Mouse (Mus musculus) forebrain, embryonic 14.5 days (tissue): ENCODE measurements around the gene Slfn5. TPM values are rescaled to one million over a fixed set of nuclear protein-coding genes. Genes with fewer than 3 reads are reported as not detected.
"Not testable (repeated sequence)": the region's sequence is repeated elsewhere in the genome, so short reads cannot be mapped to it uniquely, and the experiment has no call there.

Source experiments
- ATAC-seq: fragments of 200-750 bp; cut with Nextera tagmentation; 2 replicates; pipeline ENCODE4 v1.8.0; 2017; ENCODE audit warnings: mild to moderate bottlenecking, moderate library complexity
- DNase-seq: peaks from one replicate; pipeline ENCODE4 v3.0.0-alpha.2; 2015; ENCODE audit warnings: low spot score
- H3K27ac ChIP-seq: fragments of 300-500 bp; sonication (generic); 2 replicates; pipeline ENCODE4 v1.5.1; 2014; ENCODE audit warnings: low read depth, mild to moderate bottlenecking, control low read depth, low read length, moderate library complexity
- H3K27me3 ChIP-seq: fragments of 300-500 bp; sonication (generic); replicated peaks from 2 replicates; pipeline ENCODE4 v1.6.1; 2014; ENCODE audit warnings: low read length, control low read depth, mixed read lengths; ENCODE audit not compliant: control insufficient read depth, insufficient read depth
- H3K36me3 ChIP-seq: fragments of 300-500 bp; sonication (generic); 2 replicates; pipeline ENCODE4 v1.6.1; 2014; ENCODE audit warnings: low read length, control low read depth; ENCODE audit not compliant: control insufficient read depth, insufficient read depth
- H3K4me1 ChIP-seq: fragments of 300-500 bp; sonication (generic); 2 replicates; pipeline ENCODE4 v1.6.1; 2014; ENCODE audit warnings: antibody characterized with exemption, low read length, control low read depth; ENCODE audit not compliant: control insufficient read depth, insufficient read depth
- H3K4me2 ChIP-seq: fragments of 300-500 bp; sonication (generic); 2 replicates; pipeline ENCODE4 v1.6.1; 2014; ENCODE audit warnings: mild to moderate bottlenecking, control low read depth, low read length
- H3K4me3 ChIP-seq: fragments of 300-500 bp; sonication (generic); 2 replicates; pipeline ENCODE4 v1.5.1; 2014; ENCODE audit warnings: low read depth, low read length, control low read depth
- H3K9ac ChIP-seq: fragments of 300-500 bp; sonication (generic); 2 replicates; pipeline ENCODE4 v1.6.1; 2014; ENCODE audit warnings: mild to moderate bottlenecking, low read length, control low read depth, moderate library complexity
- H3K9me3 ChIP-seq: fragments of 300-500 bp; sonication (generic); replicated peaks from 2 replicates; pipeline ENCODE4 v1.6.1; 2016; ENCODE audit warnings: low read length, control low read depth, mixed read lengths; ENCODE audit not compliant: control insufficient read depth
- WGBS: fragments of 180-500 bp; shearing (Covaris S2); extraction: QIAGEN DNeasy Blood & Tissue Kit; methylation state at CpG from one replicate; pipeline ENCODE4 v1.1.7; 2014; 5-methylcytosine and 5-hydroxymethylcytosine counted together
- microRNA-seq: library from miRNA; unstranded; fragments of <30 nt; microRNA quantifications from one replicate; pipeline ENCODE4, GENCODE M21; 2016
- polyA plus RNA-seq: library from polyadenylated mRNA; unstranded; fragments of >200 nt; fragmentation: Nextera tagmentation; extraction: Ambion mirVana; gene quantifications from 2 replicates; pipeline ENCODE4 v1.2.1, GENCODE M21; 2014

The Slfn5 gene
- polyA plus RNA-seq, 1 experiment from 2014 or later: 0.41 TPM

DNA sequence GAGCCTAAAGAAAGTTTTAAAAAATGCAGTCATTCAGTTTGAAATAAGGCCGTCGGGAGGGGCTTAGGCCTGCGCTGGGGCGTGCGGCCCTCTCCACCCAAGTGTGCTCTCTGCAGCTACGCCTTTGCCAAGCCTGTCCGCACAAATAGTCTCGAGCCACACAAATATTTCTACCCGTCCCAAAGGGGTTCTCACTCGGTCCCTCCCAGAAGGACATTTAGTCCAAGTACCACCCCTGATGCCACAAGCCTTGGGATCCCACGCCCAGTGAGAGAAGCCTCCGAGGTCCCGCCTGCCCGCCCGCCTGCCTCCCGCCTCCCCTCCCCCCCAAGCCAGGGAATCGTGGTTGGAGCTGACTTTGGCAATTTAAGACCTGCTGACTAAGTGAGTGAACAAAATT, 32.0 kb downstream of the Slfn5 start:
- no peaks in the 10 kb centered on the region for H3K4me1 ChIP-seq
- WGBS: 78% methylated on average over 17 of the region's 17 CpGs
- no peak overlapping the region for H3K4me2 ChIP-seq
- no peak overlapping the region for H3K27ac ChIP-seq
- no peaks in the 10 kb centered on the region for H3K9me3 ChIP-seq
- no peak for ATAC-seq
- no peak overlapping the region for H3K9ac ChIP-seq
- no peak for DNase-seq
- peaks cover 5% of the 10 kb centered on the region; the same call in 1 of the 2 replicates for H3K36me3 ChIP-seq
- no peak overlapping the region for H3K4me3 ChIP-seq
- H3K27me3 ChIP-seq: no peaks in the 10 kb centered on the region

DNA sequence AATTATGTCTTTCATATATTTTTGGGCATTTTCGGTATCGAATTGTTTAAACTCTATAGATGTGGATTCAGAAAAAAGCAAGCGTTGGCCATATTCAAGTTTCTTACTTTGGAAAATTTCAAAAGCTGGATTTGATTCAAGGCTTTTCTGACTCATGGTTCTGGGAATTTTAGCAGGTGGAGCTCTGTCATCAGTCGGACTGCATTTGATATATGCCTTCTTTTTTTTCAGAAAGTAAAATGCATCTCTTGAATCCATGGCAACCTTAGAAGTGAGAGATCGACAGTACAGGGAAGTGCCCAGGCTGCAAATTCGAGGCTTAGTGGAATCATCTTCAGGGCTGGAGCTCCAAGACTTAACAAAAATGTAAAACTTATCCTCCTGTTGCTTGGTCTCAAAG, 36.5 kb downstream of the Slfn5 start:
- 91% methylated on average over 6 of the region's 6 CpGs for WGBS
- ATAC-seq (no peak), DNase-seq (no peak)
- no peak overlapping the region for H3K4me3 ChIP-seq
- peaks cover 3% of the 10 kb centered on the region; the same call in 1 of the 2 replicates for H3K4me1 ChIP-seq
- no peak overlapping the region for H3K27ac ChIP-seq
- H3K9me3 ChIP-seq: no peaks in the 10 kb centered on the region
- no peak overlapping the region for H3K4me2 ChIP-seq
- H3K27me3 ChIP-seq: no peaks in the 10 kb centered on the region
- no peak overlapping the region for H3K9ac ChIP-seq
- H3K36me3 ChIP-seq: peaks cover 5% of the 10 kb centered on the region; the same call in 1 of the 2 replicates

DNA sequence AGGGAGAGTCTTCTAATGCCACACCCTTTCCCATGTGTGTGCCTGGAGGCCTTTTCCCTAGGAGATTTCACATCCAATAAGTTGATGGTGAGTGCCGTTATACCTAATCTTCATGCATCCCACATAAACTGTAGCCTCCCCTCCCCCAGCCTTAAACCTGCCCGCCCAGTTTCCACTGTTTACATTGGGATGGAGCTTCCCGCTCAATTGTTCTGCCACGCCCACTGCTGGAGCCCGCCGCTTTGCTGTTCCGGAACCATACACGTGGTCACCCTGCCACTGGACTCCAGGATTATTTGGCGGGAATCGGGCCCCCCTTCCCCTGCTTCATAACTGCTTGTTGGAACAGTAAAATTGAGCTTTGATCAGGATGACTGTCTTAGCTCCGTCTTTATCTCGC, 38.2 kb downstream of the Slfn5 start:
- H3K9me3 ChIP-seq: no peaks in the 10 kb centered on the region
- no peak overlapping the region for H3K9ac ChIP-seq
- H3K27me3 ChIP-seq: no peaks in the 10 kb centered on the region
- ATAC-seq (no peak), DNase-seq (no peak)
- H3K4me2 ChIP-seq: peak overlapping the region; percentile 10; the same call in 1 of the 2 replicates
- no peak overlapping the region for H3K27ac ChIP-seq
- H3K4me1 ChIP-seq: peaks cover 3% of the 10 kb centered on the region; the same call in 1 of the 2 replicates
- H3K4me3 ChIP-seq: no peak overlapping the region
- peaks cover 1% of the 10 kb centered on the region; the same call in 1 of the 2 replicates for H3K36me3 ChIP-seq
- WGBS: 52% methylated on average over 12 of the region's 12 CpGs

DNA sequence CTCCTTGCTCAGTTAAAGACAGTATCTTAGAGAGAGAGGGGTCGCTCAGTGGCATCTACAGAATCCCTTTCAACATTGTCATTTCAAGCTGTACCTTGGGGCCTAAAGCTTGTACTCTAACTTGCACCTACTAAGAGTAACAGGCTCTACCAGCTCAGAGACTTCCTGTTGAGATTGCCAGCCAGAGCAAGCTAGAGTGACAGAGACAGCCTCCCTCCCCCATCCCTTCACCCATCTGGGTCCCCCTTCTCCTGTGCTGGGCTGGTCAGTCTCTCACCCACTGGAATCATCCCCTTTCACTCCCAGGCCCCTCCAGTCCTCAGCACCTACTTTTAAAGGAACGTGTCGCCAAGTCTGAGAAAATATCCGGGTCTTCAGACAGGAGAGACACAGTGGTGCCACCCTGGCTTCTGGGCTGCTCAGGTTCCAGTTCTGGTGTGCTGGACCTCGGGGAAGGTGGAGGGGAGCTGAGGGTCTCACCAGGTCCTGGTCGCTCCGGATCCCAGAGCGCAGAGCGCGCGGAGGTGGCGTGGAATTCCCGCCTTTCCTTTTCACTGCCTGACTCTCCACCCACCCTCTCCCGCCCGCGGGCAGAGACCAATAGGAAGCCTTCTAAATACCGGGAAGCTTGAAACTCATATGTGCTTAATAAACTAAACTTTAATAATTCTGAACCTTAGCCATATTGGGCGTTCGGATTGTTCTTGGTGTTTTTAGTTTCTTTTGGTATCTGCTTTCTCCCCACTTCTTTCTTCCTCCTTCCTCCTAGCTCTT, 39.6 kb downstream of the Slfn5 start:
- ATAC-seq (peak; percentile 66; the same call in 1 of the 2 replicates), DNase-seq (peak; percentile 64)
- H3K4me1 ChIP-seq, H3K9me3 ChIP-seq, H3K36me3 ChIP-seq, H3K27ac ChIP-seq, H3K27me3 ChIP-seq: not testable (repeated sequence)
- WGBS: 20% methylated on average over 19 of the region's 19 CpGs
- Histone ChIP-seq H3K4me3 (peak overlapping the region; percentile 27), H3K4me2 (peak overlapping the region; percentile 60), H3K9ac (peak overlapping the region; percentile 58)

DNA sequence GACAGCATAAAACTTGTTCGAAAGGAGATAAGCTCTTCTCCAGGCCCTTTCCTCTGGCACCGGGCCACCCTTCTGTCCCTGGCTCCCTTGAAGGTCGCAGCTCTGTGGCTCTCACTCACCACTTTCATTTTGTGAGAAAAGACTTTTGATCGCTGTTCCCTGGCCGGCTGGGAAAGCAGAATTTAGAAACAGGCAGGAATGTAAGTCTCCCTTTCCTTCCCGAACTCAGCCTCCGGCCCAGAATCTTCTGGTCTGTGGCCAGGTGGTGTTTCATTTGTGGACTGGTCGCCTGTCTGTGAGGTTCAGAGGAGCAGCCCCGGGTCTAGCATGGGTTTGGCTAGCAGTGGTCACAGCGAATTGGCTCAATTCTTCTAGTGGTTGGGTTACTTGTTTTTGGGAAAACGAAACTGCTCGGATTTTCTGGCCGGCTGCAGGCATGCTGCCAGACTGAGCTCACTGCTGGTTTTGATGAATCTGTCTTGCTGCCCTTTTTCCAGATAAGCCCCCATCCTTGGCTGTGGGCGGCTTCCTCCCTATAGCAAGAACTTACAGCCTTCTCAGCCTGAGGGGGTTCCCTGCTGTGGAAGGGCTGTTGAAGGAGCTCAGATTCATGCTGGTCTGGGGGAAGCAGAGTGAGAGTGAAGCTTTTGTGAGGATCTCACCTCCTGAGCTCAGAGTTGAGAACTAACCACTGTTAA, 40.5 kb downstream of the Slfn5 start, which contains the start of gene Slfn9:
TSS of gene Slfn9 (minus strand) at position 362 of the 698 bp plus-strand sequence.
- Histone ChIP-seq H3K4me3 (peak within 1 kb of the TSS; percentile 27), H3K9me3 (no peaks in the 10 kb centered on the region), H3K4me2 (peak within 1 kb of the TSS; percentile 60), H3K4me1 (peaks cover 3% of the 10 kb centered on the region; the same call in 1 of the 2 replicates), H3K36me3 (no peaks in the 10 kb centered on the region), H3K27ac (no peak within 1 kb of the TSS; the same call in 1 of the 2 replicates), H3K9ac (peak within 1 kb of the TSS; percentile 58), H3K27me3 (no peaks in the 10 kb centered on the region)
- DNase-seq (peak; percentile 30), ATAC-seq (no peak)
- WGBS: 7% methylated on average over 14 of the region's 14 CpGs

DNA sequence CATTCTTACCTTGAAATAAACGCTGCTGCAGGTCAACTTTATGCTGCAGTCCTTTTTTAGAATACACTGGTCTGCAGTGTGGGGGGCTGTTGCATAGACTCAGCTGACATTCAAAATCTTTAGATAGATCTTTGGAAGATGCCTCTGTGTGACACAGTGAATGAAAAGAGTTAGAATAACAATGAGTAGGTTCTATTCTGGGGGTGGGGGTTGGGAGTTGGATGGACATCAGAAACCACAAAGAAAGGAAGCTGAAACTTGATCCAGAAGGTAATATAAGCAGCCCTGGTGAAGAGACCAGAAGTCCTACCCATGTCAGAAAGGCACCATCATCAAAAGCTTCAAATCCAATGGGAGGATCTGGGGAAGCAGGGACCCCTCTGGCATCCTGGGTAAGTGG, 62.2 kb downstream of the Slfn5 start:
- ATAC-seq (no peak), DNase-seq (no peak)
- Histone ChIP-seq H3K4me3 (no peak overlapping the region), H3K27ac (no peak overlapping the region), H3K4me1 (no peaks in the 10 kb centered on the region), H3K27me3 (no peaks in the 10 kb centered on the region), H3K36me3 (no peaks in the 10 kb centered on the region), H3K9me3 (no peaks in the 10 kb centered on the region), H3K4me2 (no peak overlapping the region), H3K9ac (no peak overlapping the region)
- WGBS: 90% methylated on average over 1 of the region's 1 CpGs

Small RNA genes lying within 50 kb of the gene (microRNA-seq; reads per million reads assigned to microRNA genes)
- not detected for gene Mir7679

Other genes with a start within 250 kb of the Slfn5 start
- gene Cct6b, start 187.0 kb upstream of the Slfn5 start, polyA plus RNA-seq: 0.22 and 0.27 TPM in 2 replicates
- gene Zfp830, start 187.0 kb upstream of the Slfn5 start, polyA plus RNA-seq: 34.5 and 38.3 TPM in 2 replicates
- 32.4 and 36.2 TPM in 2 replicates for gene Lig3, start 170.2 kb upstream of the Slfn5 start, polyA plus RNA-seq
- 8.4 and 9.8 TPM in 2 replicates for gene Rffl, start 80.1 kb upstream of the Slfn5 start, polyA plus RNA-seq
- gene Rad51d, start 60.7 kb upstream of the Slfn5 start, polyA plus RNA-seq: 14.2 and 16.8 TPM in 2 replicates
- gene Fndc8, start 59.2 kb upstream of the Slfn5 start, polyA plus RNA-seq: 0.18 and 0.48 TPM in 2 replicates
- gene Nle1, start 42.9 kb upstream of the Slfn5 start, polyA plus RNA-seq: 23.4 and 25.7 TPM in 2 replicates
- gene Unc45b, start 40.8 kb upstream of the Slfn5 start, polyA plus RNA-seq: 0.38 and 1.1 TPM in 2 replicates
- gene Slfn9, start 40.5 kb downstream of the Slfn5 start, polyA plus RNA-seq: 5.1 and 5.9 TPM in 2 replicates
- gene Slfn8, start 69.5 kb downstream of the Slfn5 start, polyA plus RNA-seq: 0.13 and 0.30 TPM in 2 replicates
- gene Slfn2, start 113.8 kb downstream of the Slfn5 start, polyA plus RNA-seq: 1.1 and 1.4 TPM in 2 replicates
- gene Slfn1, start 165.5 kb downstream of the Slfn5 start, polyA plus RNA-seq: not detected in 2 replicates
- not detected in 2 replicates for gene Slfn4, start 223.8 kb downstream of the Slfn5 start, polyA plus RNA-seq
- 0.25 and 0.28 TPM in 2 replicates for gene Slfn3, start 240.0 kb downstream of the Slfn5 start, polyA plus RNA-seq